Mouse (Mus musculus) heart, postnatal 4 days (tissue): ENCODE results near the gene Rbfox1. TPM values are rescaled to one million over a fixed set of nuclear protein-coding genes. Genes with fewer than 3 reads are reported as not detected.

Experiments
- DNase-seq: peaks from one replicate; pipeline ENCODE4 v3.0.0; 2021
- total RNA-seq, 2 experiments: library from RNA; stranded (reverse); gene quantifications; 2 replicates each; pipeline ENCODE4 v1.2.3; 2021

Gene Rbfox1
- total RNA-seq, 2 experiments from 2014 or later = 22.3 to 24.5 TPM

- peak; percentile 76 for DNase-seq
Measured at GRCm38 (mm10) chr16:6839299-6839995, 954.3 kb downstream of the Rbfox1 start.

DNA sequence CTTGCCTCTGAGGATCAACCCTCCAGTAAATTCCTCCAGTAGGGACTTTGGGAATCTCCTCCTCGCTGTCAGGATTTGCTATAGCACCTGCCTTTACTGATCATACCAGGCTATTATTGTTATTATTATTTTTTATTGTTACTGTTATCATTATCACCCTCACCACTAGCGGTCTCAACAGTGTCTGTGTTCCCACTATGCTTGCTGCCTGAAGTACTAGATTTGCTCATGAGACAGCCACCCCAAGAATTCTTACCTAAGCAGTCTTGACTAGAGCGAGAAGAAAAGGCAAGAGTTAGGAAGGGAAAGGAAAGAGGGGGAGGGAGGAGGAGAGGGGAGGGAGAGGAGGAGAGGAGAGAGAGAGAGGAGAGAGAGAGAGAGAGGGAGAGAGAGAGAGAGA, 954.9 kb downstream of the Rbfox1 start:
- DNase-seq = no peak

GRCm38 (mm10) chr16:6840461-6840860, 955.3 kb downstream of the Rbfox1 start:
- DNase-seq = no peak

DNA sequence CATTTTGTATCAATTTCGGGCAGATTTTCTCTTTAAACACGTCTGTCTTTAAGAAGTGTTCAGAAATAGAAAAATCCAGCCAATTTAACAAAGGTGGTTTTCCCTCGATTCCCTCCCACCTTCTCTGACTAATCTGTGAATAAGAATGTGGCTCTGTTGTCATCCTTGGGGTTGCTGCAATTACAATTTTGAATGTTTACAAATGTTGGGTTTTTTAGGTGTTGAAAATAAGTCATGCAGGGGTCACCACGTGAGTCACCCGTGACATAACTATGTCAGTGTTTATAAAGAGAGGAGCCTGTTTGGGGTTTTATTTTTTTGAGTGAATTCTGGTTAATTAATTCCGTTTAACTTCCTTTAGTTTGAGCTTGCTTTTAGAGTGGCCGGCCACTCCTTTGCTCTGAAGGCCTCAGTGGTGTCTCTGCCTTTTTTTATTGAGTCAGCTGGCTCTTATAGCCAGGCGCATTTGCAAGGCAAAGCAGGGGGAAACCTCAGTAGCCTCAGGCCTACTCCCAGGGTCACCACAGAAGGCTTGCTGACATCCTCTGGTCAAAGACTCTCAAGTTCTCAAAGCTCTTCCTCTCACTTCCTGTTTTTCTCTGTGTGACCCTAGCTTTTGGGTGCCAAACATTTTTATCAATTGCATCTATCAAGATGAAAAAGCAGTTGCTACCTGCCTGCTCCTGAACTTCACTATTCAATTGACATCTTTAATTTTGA, 957.1 kb downstream of the Rbfox1 start:
- DNase-seq = no peak

GRCm38 (mm10) chr16:6844659-6845058, 959.5 kb downstream of the Rbfox1 start:
- DNase-seq = no peak

DNA sequence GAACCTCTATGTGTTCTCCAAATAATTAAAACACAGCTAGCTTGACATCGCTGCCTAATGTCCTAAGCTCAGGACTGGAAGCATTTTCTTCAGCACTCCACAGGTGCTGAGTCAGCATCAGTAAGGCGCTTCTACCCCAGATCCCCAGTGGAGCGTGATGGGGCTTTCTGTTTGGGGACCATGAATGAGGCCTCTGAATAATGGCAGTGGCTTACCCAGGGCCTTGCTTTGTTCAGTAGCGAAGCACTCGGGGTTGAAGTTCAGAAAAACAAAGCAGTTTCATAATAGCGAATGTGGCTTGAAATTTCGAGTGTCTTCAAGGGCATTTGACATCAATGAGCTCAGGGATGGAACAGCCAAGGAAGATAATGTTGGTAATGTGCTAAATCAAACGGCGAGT, 966.2 kb downstream of the Rbfox1 start:
- no peak for DNase-seq

DNA sequence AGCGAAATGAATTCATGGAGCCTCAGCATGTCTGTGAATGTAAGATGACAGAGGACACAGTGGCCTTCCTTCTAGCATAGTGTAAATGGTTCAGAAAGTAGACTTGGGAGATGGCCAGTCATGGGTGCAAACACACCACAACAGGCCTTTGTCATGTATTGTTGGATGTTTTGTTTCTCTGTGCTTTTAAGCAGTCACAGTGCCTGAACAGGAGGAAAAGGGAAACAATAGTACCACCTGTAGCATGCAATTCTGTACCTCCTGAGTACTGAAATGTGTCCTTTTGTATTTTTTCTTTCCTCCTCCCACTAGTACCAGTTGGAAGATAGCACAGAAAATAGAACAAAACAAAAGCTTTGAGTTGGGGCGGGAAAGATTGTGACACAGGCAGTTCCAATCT, 968.6 kb downstream of the Rbfox1 start:
- DNase-seq = no peak

DNA sequence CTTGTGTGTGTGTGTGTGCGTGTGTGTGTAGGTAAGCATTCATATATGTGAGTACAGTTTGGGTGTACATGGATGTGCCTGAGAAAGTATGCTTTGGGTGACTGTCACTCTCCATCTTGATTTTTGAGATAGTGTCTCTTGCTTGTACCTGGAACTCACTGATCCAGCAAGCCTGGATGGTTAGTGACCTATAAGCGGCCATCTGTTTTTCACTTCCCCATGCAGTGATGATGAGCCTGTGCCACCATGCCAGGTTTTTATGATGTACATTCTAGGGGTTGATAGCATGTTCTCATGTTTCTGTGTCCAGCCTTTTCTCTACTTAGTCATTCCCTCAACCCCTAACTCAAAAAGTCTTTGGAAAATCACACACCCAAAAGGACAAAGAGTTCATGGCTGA, 976.5 kb downstream of the Rbfox1 start:
- no peak for DNase-seq

DNA sequence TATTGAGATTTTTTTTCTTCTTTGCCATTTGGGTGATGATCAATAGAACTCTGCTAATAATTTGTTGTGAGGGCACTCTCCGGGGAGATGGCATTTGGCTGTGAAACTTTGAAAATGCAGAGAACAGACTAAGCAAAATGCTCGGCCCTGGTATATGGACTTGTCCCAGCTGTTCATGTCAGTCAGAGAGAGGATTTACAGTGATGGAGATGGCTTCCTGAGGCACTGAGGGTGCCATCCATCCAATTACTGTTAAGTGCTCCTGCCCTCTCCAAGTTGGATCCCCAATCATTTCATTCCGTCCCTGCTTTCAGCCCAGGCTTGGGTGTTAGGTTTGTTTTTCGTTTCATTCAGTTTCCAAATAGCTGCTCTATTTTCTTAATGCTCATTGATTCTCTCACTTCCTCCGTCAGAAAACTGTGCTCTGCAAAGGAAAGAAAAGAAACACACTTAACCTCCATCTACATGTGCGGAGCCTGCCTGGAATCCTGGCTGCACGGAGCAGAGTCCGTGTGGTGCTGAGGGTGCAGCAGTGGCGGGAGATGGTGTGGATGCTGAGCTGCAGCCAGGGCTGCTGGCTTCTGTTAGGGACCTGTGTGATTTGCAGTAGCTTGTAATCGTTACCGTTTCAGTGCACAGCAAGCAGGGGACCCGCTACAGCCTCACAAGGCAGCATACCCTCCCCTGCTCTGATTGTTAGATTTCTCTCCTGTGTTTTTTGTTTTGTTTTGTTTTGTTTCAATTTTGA, 997.7 kb downstream of the Rbfox1 start:
- no peak for DNase-seq

- no peak for DNase-seq
Measured at GRCm38 (mm10) chr16:6883798-6884197, 998.6 kb downstream of the Rbfox1 start.

DNA sequence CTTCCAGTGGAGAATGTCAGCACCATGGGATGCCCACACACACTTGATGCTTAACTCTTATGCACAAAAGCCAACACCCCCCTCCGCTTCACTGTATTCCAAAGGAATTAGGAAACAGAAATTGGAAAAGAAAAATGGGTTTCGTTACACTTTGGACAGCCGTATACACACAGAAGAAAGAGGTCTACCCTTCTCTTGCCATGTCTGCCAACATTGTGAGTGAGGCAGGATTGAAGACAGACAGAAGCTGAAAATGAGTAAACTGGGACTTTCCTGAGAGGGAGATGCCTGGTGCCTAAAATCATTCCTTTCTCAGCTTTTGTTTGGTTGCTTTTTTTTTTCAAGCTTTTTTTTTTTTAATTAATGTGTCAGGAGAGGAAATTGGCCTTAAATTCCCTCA, 1000.5 kb downstream of the Rbfox1 start:
- DNase-seq = no peak

- DNase-seq = peak; percentile 19
Measured at GRCm38 (mm10) chr16:6889221-6889620, 1004.1 kb downstream of the Rbfox1 start.

GRCm38 (mm10) chr16:6897734-6898133, 1012.6 kb downstream of the Rbfox1 start:
- DNase-seq = no peak

DNA sequence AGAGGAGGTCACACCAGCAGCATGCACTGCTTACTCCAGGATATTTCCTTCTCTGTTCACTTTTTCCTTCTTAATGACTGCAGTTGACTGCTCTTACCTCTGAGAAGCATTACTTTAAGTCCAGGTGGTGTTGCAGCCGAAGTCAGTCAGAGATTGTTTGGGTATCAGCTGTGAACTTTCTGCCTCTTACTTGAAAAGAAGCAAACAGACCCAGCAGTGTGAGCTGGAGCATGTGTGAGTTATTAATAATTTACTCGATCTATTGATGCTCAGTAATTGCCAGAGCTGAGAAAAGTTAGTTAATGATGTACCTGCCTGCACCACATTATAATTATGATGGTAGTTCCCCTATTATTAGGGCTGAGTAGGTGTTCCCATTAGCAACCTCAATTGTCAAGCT, 1014.9 kb downstream of the Rbfox1 start:
- DNase-seq = no peak

- DNase-seq = no peak
Measured at GRCm38 (mm10) chr16:6904984-6905383, 1019.8 kb downstream of the Rbfox1 start.

DNA sequence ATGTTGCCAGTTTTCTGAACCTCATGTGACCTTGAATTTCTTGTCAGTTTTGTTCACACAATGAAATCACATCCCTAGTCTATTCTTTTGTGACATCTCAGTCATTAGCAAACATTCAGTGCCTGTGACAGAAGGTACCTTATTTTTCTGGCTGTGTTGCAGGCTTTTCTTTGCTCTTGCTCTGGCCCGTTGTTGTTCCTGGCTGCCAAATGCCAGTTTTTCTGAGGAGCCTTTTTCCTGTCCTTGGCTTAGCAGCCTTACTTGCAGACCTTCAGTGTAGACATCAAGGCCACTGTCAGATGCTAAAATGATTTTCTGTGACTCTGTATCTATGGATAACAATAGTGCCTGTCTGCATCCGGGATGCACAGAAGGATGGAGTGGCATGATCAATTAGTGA, 1020.8 kb downstream of the Rbfox1 start:
- no peak for DNase-seq

GRCm38 (mm10) chr16:6907550-6907949, 1022.4 kb downstream of the Rbfox1 start:
- peak; percentile 20 for DNase-seq

- no peak for DNase-seq
Measured at GRCm38 (mm10) chr16:6914531-6914930, 1029.4 kb downstream of the Rbfox1 start.

DNA sequence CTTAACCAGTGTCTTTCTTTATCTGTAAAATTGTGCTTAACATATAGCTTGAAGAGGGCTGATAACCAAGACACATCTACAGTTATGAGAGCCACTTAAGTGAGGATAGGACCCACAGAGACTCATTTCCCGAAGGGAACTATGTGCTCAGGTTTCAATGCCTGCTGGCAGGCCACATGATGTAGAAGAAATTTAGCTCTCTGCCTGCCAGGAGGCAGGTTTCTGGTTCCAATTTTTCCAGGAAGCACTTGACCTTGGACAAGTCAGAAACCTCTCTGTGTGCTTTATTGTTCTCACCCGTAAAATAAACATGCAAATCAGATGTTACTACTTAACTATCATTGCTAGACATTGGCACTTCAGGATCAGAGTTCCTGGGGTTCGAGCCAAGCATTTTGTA, 1033.5 kb downstream of the Rbfox1 start:
- DNase-seq = no peak

- DNase-seq = no peak
Measured at GRCm38 (mm10) chr16:6919681-6920080, 1034.5 kb downstream of the Rbfox1 start.

DNA sequence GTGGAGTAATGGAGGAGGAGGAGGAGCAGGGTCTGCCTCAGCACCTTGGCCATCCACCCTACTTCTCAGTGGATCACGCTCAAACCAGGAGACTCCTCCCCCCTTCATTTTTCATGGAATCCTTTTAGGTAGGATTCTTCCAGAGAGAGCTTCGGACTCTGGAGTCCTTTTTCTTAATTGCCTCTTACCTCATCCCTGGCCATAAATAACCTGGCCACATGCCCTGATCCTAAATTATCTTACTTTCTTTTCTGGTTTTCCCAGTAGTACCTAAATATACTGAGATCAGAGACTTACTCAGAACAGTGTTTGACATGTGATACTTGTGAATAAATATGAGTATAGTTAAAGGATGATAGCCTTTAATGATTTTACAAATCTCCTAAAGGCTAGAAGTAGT, 1042.5 kb downstream of the Rbfox1 start:
- no peak for DNase-seq

GRCm38 (mm10) chr16:6930795-6931194, 1045.6 kb downstream of the Rbfox1 start:
- no peak for DNase-seq

- no peak for DNase-seq
Measured at GRCm38 (mm10) chr16:6946151-6946550, 1061.0 kb downstream of the Rbfox1 start.

- DNase-seq = no peak
Measured at GRCm38 (mm10) chr16:6949666-6950065, 1064.5 kb downstream of the Rbfox1 start.
